Mouse (Mus musculus): ENCODE data around the gene Ifitm5. TPM values are rescaled to one million over a fixed set of nuclear protein-coding genes. Genes with fewer than 3 reads are reported as not detected.
"Not testable (repeated sequence)": the region's sequence is repeated elsewhere in the genome, so short reads cannot be mapped to it uniquely, and the experiment has no call there.

Gene Ifitm5
- total RNA-seq (2017) = 2.4 TPM in 1 of 3 replicates, not detected in the others

GRCm38 (mm10) chr7:140949824-140950530 lies at the start of gene Ifitm5:
Gene Ifitm5, minus strand, starts transcription at chr7:140950291.
- no peak for ATAC-seq (replicated peaks; ENCODE audit: insufficient number of reproducible peaks, low FRiP score, low TSS enrichment, poor library complexity, severe bottlenecking)

DNA sequence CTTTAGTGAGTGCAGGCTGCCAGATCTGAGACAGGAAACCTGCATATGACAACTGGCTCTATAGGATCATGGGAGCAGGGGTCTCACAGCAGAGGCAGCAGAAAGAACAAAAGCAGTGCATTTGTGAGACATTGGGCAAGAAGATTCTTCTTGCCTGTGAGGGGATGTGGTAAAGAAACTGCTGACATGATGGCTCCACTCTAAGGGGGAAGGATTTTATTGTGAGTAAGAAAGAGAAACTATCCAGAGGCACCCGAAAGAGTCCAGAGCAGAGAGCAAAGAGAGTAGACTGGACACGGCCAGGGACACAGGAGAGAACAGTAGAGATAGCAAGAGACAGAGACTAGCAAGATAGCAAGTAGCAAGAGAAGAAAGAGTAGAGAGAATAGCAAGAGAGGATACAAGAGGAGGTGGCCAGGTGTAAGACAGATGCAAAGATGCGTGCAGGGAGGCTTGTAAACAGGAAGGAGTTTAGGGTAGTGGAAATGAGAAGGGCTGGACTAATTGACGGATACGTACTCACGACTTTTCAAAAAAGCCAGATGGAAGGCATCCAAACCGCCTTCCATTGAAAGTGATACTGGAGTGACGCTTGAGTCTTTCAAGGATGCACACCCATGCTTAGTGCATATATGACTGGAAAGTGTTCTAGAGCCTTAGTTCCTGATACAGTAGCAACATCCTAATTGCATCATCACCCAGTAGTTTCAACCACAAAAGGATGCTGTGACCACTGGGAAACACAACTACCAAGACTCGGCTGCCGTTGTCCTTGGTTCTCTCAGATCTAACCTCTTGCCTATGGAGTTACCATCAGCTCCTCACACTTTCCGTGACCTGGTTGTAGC lies 49.0 kb upstream of the Ifitm5 start:
- peak; percentile 90 for ATAC-seq (replicated peaks; ENCODE audit: insufficient number of reproducible peaks, low FRiP score, low TSS enrichment, poor library complexity, severe bottlenecking)

GRCm38 (mm10) chr7:140997817-140998216 lies 47.7 kb upstream of the Ifitm5 start:
- peak; percentile 81 for ATAC-seq (replicated peaks; ENCODE audit: insufficient number of reproducible peaks, low FRiP score, low TSS enrichment, poor library complexity, severe bottlenecking)

DNA sequence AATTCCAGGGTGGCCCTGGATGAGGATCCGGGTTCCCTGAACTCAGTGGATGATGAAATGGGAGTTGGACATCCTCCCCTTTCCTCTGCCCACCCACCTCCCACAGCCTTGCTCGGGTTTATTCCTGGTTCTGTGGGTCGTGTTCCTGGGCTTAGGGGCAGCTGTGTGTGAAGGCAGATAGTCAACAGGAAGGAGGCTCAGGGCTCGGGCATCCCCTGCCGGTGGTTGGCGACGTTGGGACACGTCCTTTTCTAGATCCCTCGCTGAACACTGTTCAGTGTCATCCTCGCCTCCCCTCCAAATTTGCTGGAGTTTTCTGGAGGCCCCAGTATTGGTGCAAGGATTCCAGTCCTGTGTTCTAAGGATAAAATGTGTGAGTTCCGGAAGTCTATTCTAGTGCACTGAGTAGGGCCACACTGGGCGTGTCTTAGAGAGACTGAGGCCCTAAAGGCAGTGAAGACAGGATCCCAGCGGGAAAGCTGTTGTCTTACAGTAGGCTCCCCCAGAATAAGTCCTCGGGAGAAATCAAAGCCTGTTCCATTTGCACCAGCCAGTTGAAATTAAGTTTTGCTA lies 41.1 kb upstream of the Ifitm5 start:
- no peak for ATAC-seq (replicated peaks; ENCODE audit: insufficient number of reproducible peaks, low FRiP score, low TSS enrichment, poor library complexity, severe bottlenecking)

DNA sequence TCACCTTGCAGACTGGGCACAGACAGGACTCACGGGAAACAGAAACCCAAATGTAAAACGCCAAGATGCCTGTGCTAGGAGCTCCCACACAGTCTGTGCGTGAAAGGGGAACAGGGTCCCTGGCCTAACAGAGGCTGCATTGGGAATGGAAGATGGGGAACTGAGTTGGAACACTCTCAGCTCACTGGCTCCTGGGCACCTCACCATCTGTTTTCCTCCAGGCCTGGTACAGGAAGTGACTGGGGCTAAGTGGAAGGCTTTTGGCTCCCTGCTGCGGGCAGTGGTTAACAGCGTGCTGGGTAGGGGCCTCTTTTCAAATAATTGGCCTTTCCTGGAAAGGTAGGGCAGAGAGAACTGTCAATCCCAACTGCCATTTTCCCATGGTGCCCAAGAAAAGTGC lies 40.5 kb upstream of the Ifitm5 start:
- peak; percentile 45; the same call in 1 of the 2 replicates for ATAC-seq (replicated peaks; ENCODE audit: insufficient number of reproducible peaks, low FRiP score, low TSS enrichment, poor library complexity, severe bottlenecking)

GRCm38 (mm10) chr7:140990185-140990584 lies 40.1 kb upstream of the Ifitm5 start:
- no peak; the same call in 1 of the 2 replicates for ATAC-seq (replicated peaks; ENCODE audit: insufficient number of reproducible peaks, low FRiP score, low TSS enrichment, poor library complexity, severe bottlenecking)

DNA sequence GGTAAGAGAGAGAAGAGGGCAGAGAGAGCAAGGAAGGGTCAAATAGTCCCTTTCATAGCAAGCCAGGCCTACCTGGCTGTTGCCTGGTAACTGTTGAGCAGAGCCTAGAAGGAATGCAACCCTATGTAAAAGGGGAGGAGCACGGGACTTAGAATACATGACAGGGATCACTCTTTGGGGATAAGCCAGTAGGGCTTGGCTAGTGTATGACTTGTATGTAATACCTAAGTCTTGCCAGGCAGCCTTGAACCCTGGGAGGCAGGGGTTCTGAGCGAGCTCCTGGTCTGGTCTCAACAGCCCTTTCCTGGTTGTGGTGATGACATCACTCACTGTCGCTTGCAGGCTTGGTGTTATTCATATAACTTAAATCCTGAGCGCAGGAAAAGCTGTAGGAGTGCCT lies 38.9 kb upstream of the Ifitm5 start:
- no peak for ATAC-seq (replicated peaks; ENCODE audit: insufficient number of reproducible peaks, low FRiP score, low TSS enrichment, poor library complexity, severe bottlenecking)

- no peak for ATAC-seq (replicated peaks; ENCODE audit: insufficient number of reproducible peaks, low FRiP score, low TSS enrichment, poor library complexity, severe bottlenecking)
Observed at GRCm38 (mm10) chr7:140987182-140988138, 37.4 kb upstream of the Ifitm5 start.

- ATAC-seq (replicated peaks; ENCODE audit: insufficient number of reproducible peaks, low FRiP score, low TSS enrichment, poor library complexity, severe bottlenecking) = no peak
Observed at GRCm38 (mm10) chr7:140982971-140983370, 32.9 kb upstream of the Ifitm5 start.

DNA sequence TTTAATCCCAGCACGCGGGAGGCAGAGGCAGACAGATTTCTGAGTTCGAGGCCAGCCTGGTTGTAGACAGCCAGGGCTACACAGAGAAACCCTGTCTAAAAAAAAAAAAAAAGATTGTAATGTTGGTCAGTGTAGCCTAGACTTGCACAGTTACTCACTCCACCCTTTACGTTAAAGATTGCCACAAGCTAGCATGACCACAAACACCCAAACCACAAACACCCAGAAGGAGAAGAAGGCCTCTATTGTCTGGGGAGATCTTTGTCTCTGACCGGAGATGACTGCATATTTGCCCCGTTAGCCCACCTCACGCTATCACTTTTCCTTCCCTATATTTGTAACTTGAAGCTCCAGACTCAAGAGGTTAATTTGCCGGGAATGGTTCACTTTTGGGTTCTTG lies 31.6 kb upstream of the Ifitm5 start:
- peak; percentile 91 for ATAC-seq (replicated peaks; ENCODE audit: insufficient number of reproducible peaks, low FRiP score, low TSS enrichment, poor library complexity, severe bottlenecking)

GRCm38 (mm10) chr7:140976720-140977119 lies 26.6 kb upstream of the Ifitm5 start:
- ATAC-seq (replicated peaks; ENCODE audit: insufficient number of reproducible peaks, low FRiP score, low TSS enrichment, poor library complexity, severe bottlenecking) = peak; percentile 59; the same call in 1 of the 2 replicates

GRCm38 (mm10) chr7:140975465-140975864 lies 25.4 kb upstream of the Ifitm5 start:
- ATAC-seq (replicated peaks; ENCODE audit: insufficient number of reproducible peaks, low FRiP score, low TSS enrichment, poor library complexity, severe bottlenecking) = no peak

- no peak for ATAC-seq (replicated peaks; ENCODE audit: insufficient number of reproducible peaks, low FRiP score, low TSS enrichment, poor library complexity, severe bottlenecking)
Observed at GRCm38 (mm10) chr7:140974940-140975339, 24.8 kb upstream of the Ifitm5 start.

DNA sequence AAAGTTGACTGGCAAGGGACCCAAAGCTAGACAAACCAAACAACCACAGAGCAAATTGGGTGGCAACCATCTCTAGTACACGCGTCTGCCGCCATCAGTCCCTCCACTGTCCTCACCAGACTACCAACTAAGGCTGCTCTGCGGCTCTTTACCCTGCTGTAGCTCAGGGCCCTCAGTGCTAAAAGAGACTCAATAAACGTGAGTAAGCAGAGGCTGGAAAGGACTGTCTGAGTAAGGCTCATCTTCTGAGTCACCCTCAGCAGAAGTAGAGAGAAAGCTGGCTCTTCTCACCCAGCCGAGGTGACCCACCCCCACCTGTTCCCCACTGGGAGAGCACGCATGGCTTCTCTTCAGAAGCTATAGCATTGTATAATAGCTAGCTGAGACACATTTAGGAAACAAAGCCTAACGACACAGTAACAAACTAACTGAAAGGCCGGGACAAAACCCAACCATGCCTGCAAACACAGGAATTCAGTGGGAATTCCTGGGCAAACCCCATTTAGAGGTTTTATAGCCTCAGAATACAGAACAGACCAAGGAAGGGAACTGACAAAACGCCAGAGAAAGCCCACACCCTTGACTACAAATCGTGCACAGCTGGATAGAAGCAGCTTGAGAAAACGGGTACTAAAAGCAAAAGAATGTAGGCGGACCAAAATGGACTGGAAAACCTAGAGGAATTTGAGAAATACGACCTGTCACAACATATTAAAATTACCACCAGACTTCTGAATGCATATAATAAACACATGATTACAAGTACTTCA lies 23.5 kb upstream of the Ifitm5 start:
- ATAC-seq (replicated peaks; ENCODE audit: insufficient number of reproducible peaks, low FRiP score, low TSS enrichment, poor library complexity, severe bottlenecking) = no peak

GRCm38 (mm10) chr7:140971479-140972171 lies 21.5 kb upstream of the Ifitm5 start:
- ATAC-seq (replicated peaks; ENCODE audit: insufficient number of reproducible peaks, low FRiP score, low TSS enrichment, poor library complexity, severe bottlenecking) = no peak

- 0 out of 2 replicates have a peak, but pooled peaks have one; percentile 25 for ATAC-seq (replicated peaks; ENCODE audit: insufficient number of reproducible peaks, low FRiP score, low TSS enrichment, poor library complexity, severe bottlenecking)
Observed at GRCm38 (mm10) chr7:140970931-140971330, 20.8 kb upstream of the Ifitm5 start.

DNA sequence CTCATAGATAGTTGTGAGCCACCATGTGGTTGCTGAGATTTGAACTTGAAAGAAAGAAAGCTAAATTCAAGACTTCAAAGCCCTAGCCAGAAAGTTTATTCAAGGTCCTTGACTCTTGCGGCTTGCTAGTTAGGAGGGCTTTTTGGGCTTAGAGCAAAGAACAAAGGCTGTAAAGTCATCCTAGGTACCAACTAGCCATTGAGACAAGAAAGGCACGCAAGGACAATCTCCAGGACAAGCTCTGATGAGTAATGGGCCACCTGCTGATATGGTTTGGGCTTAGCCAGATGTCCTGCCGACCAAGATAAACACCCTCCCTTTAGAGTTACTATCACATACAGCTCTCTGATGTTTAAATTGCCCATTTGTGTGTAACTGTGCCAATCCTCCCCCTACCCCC lies 18.6 kb upstream of the Ifitm5 start:
- ATAC-seq (replicated peaks; ENCODE audit: insufficient number of reproducible peaks, low FRiP score, low TSS enrichment, poor library complexity, severe bottlenecking) = not testable (repeated sequence)
